Mouse (Mus musculus) kidney, adult 2 months (tissue): ENCODE results near the gene Tbxas1.

ENCODE experiments used
- CTCF ChIP-seq: fragments of 200-500 bp; conservative IDR thresholded peaks from 2 replicates; pipeline ENCODE4 v1.5.1; 2011; ENCODE audit warnings: low read depth, mild to moderate bottlenecking, control low read depth, low read length, moderate library complexity, mixed read lengths; ENCODE audit not compliant: insufficient read depth, insufficient read length
- POLR2A ChIP-seq: fragments of 200-500 bp; IDR thresholded peaks from one replicate; pipeline ENCODE4 v1.6.1; 2011; ENCODE audit warnings: low read depth, low read length, control low read depth

DNA sequence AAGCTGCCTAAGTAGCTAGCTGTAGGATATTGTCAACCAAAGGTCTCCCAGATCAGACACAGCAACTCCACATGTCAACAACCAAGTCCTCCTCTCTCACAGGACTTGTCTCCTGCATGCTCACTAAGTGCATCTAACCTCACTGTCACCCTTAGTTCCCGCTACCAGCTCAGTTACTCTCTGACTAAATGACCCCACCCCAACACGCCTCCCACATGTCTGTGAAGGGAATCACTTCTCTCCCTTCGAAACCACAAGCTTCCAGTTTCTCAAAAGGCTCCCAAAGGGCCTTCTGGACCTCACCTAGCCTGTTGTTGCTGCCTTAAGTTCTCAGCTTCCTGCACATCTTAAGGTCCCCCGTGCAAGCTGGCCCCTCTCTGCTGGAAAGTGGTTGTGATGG, 25.9 kb downstream of the Tbxas1 start:
- no peak for TF ChIP-seq CTCF
- TF ChIP-seq POLR2A, result no peak
